17 mouse cellular contexts compared by ENCODE assay signal in genomic region chr6:41061085-41061484, GRCm38 (mm10). TPM values are rescaled to one million over a fixed set of nuclear protein-coding genes. Genes with fewer than 3 reads are reported as not detected.
DNase-seq lines count a peak whose midpoint lies in the region; ATAC-seq and TF ChIP-seq lines count a peak whose summit lies in the region.
"Had no signal": no experiment of that assay in that cellular context is flagged by ENCODE, and none has a peak within 500 bp of the region (broad histone marks: within the 10 kb centered on the region; RNA-seq: fewer than 3 reads in every experiment).

No protein-coding gene starts in this region.

- peak; percentile 23 for DNase-seq in hindbrain, embryonic 14.5 days (ENCODE audit: low spot score)
- no peak for DNase-seq in testis, postnatal 10 days (ENCODE audit: low spot score)
- peak; percentile 10 for DNase-seq in embryo, embryonic 11 days
- DNase-seq in limb, embryonic 10.5 days (ENCODE audit: low spot score) = no peak
- no peak for DNase-seq in ovary, postnatal 14 days (ENCODE audit: low spot score)
- no peak for DNase-seq in gastrocnemius, postnatal 4 days (ENCODE audit: low spot score in 2 of 2)
- DNase-seq: adrenal gland, postnatal 10 days; cerebellum, adult 11-12 months; kidney, adult 18-20 months had no signal

- H3K4me1 ChIP-seq in hindbrain, embryonic 14.5 days (replicated peaks; ENCODE audit: control insufficient read depth, insufficient read depth, low read length) = no peaks in the 10 kb centered on the region
- no peaks in the 10 kb centered on the region for H3K4me1 ChIP-seq in hindbrain, embryonic 13.5 days (replicated peaks)
- H3K4me1 ChIP-seq in testis, adult 2 months (ENCODE audit: control insufficient read depth, insufficient read depth, low read length) = no peaks in the 10 kb centered on the region; the same call in 1 of the 2 replicates
- no peaks in the 10 kb centered on the region for H3K4me1 ChIP-seq in limb, embryonic 10.5 days
- H3K4me1 ChIP-seq: embryonic facial prominence, embryonic 15.5 days; liver, embryonic 15.5 days; midbrain, embryonic 10.5 days; neural tube, embryonic 15.5 days had no signal

- no peaks in the 10 kb centered on the region for H3K36me3 ChIP-seq in hindbrain, embryonic 14.5 days (replicated peaks; ENCODE audit: control insufficient read depth, insufficient read depth)
- no peaks in the 10 kb centered on the region for H3K36me3 ChIP-seq in hindbrain, embryonic 13.5 days
- H3K36me3 ChIP-seq in testis, adult 2 months (ENCODE audit: control insufficient read depth, insufficient read depth, low read length) = no peaks in the 10 kb centered on the region
- H3K36me3 ChIP-seq in limb, embryonic 10.5 days = no peaks in the 10 kb centered on the region
- H3K36me3 ChIP-seq: embryonic facial prominence, embryonic 15.5 days; liver, embryonic 15.5 days; midbrain, embryonic 10.5 days; neural tube, embryonic 15.5 days had no signal

- 71% methylated on average over 5 of the region's 5 CpGs for WGBS in hindbrain, embryonic 14.5 days
- 80% methylated on average over 5 of the region's 5 CpGs for WGBS in hindbrain, embryonic 13.5 days
- 76% methylated on average over 5 of the region's 5 CpGs for whole genome bisulfite sequencing in limb, embryonic 10.5 days

- H3K9me3 ChIP-seq in hindbrain, embryonic 14.5 days (ENCODE audit: control insufficient read depth, low read length) = no peaks in the 10 kb centered on the region
- H3K9me3 ChIP-seq in hindbrain, embryonic 13.5 days = no peaks in the 10 kb centered on the region
- H3K9me3 ChIP-seq in limb, embryonic 10.5 days (replicated peaks) = no peaks in the 10 kb centered on the region
- H3K9me3 ChIP-seq: embryonic facial prominence, embryonic 15.5 days; liver, embryonic 15.5 days; midbrain, embryonic 10.5 days; neural tube, embryonic 15.5 days had no signal

- H3K4me3 ChIP-seq in hindbrain, embryonic 14.5 days (replicated peaks; ENCODE audit: low read length) = no peak overlapping the region
- no peak overlapping the region for H3K4me3 ChIP-seq in hindbrain, embryonic 13.5 days
- H3K4me3 ChIP-seq in testis, adult 2 months (ENCODE audit: control insufficient read depth, low read depth, low read length) = no peak overlapping the region
- no peak overlapping the region for H3K4me3 ChIP-seq in limb, embryonic 10.5 days
- H3K4me3 ChIP-seq: embryonic facial prominence, embryonic 15.5 days; liver, embryonic 15.5 days; midbrain, embryonic 10.5 days; neural tube, embryonic 15.5 days had no signal

- TF ChIP-seq CTCF in testis, adult 2 months (IDR thresholded peaks at IDR 0.05; ENCODE audit: control insufficient read depth, insufficient read depth, insufficient replicate concordance, low read depth, low read length) = no peak

- H3K4me2 ChIP-seq in hindbrain, embryonic 14.5 days (replicated peaks) = no peak overlapping the region
- no peak overlapping the region for H3K4me2 ChIP-seq in hindbrain, embryonic 13.5 days
- H3K4me2 ChIP-seq: embryonic facial prominence, embryonic 15.5 days; liver, embryonic 15.5 days; neural tube, embryonic 15.5 days had no signal

- no peak for TF ChIP-seq POLR2A in testis, adult 2 months (IDR thresholded peaks at IDR 0.05; ENCODE audit: control insufficient read depth, low read depth, low read length)

- no peak for ATAC-seq in hindbrain, embryonic 14.5 days (ENCODE audit: low FRiP score)
- ATAC-seq in hindbrain, embryonic 13.5 days (ENCODE audit: low FRiP score) = no peak

- H3K27me3 ChIP-seq in hindbrain, embryonic 14.5 days (ENCODE audit: control insufficient read depth, insufficient read depth, low read length) = no peaks in the 10 kb centered on the region
- H3K27me3 ChIP-seq in hindbrain, embryonic 13.5 days = no peaks in the 10 kb centered on the region
- no peaks in the 10 kb centered on the region for H3K27me3 ChIP-seq in testis, adult 2 months (ENCODE audit: control insufficient read depth, insufficient read depth, low read length)
- H3K27me3 ChIP-seq in limb, embryonic 10.5 days (ENCODE audit: low read depth, poor library complexity, severe bottlenecking) = no peaks in the 10 kb centered on the region
- H3K27me3 ChIP-seq: embryonic facial prominence, embryonic 15.5 days; liver, embryonic 15.5 days; neural tube, embryonic 15.5 days had no signal

- no peak overlapping the region for H3K9ac ChIP-seq in hindbrain, embryonic 14.5 days
- no peak overlapping the region for H3K9ac ChIP-seq in hindbrain, embryonic 13.5 days
- H3K9ac ChIP-seq: embryonic facial prominence, embryonic 15.5 days; liver, embryonic 15.5 days; neural tube, embryonic 15.5 days had no signal

- no peak overlapping the region for H3K27ac ChIP-seq in hindbrain, embryonic 14.5 days
- H3K27ac ChIP-seq in hindbrain, embryonic 13.5 days = no peak overlapping the region
- peak overlapping the region; percentile 10; the same call in 1 of the 2 replicates for H3K27ac ChIP-seq in testis, adult 2 months (ENCODE audit: control insufficient read depth, insufficient read depth, low read depth, low read length)
- no peak overlapping the region for H3K27ac ChIP-seq in limb, embryonic 10.5 days
- H3K27ac ChIP-seq: embryonic facial prominence, embryonic 15.5 days; liver, embryonic 15.5 days; midbrain, embryonic 10.5 days; neural tube, embryonic 15.5 days had no signal

RNA-seq across cellular contexts. Expression of gene 2210010C04Rik, which starts 25.8 kb away (rescaled TPM):
- polyA plus RNA-seq in hindbrain, embryonic 14.5 days (2014; fragmentation: Nextera tagmentation; extraction: Ambion mirVana) = not detected in 2 replicates
- not detected in 2 replicates for polyA plus RNA-seq in hindbrain, embryonic 13.5 days (2015; fragmentation: Nextera tagmentation; extraction: Ambion mirVana)
- 0.29 and 0.41 TPM in 2 replicates for polyA plus RNA-seq in testis, adult 2 months (2012; rRNA removed)
- polyA plus RNA-seq in limb, embryonic 10.5 days (2016; fragmentation: Nextera tagmentation; extraction: Ambion mirVana) = not detected in 2 replicates
- total RNA-seq in gastrocnemius, postnatal 4 days (2021) = not detected
- total RNA-seq: adrenal gland, postnatal 10 days; ES-E14 had no signal
- polyA plus RNA-seq: embryonic facial prominence, embryonic 15.5 days; heart, postnatal 0 days; liver, embryonic 15.5 days; midbrain, embryonic 10.5 days; neural tube, embryonic 15.5 days had no signal

Comparison
In these comparisons a context has a peak if more than half of its experiments do, and no peak if none do; other contexts are left out.
1. DNase-seq: peak in hindbrain, embryonic 14.5 days (single experiment) and embryo, embryonic 11 days (single experiment); none in testis, postnatal 10 days (single experiment), limb, embryonic 10.5 days (single experiment), ovary, postnatal 14 days (single experiment) and gastrocnemius, postnatal 4 days (0 of 2).